34 mouse cellular contexts compared by ENCODE assay signal in genomic region chr11:99634653-99635134, GRCm38 (mm10). TPM values are rescaled to one million over a fixed set of nuclear protein-coding genes. Genes with fewer than 3 reads are reported as not detected.
DNase-seq lines count a peak whose midpoint lies in the region; ATAC-seq and TF ChIP-seq lines count a peak whose summit lies in the region.
"Had no signal": no experiment of that assay in that cellular context is flagged by ENCODE, and none has a peak within 500 bp of the region (broad histone marks: within the 10 kb centered on the region; RNA-seq: fewer than 3 reads in every experiment).

Gene Krtap4-2 (minus strand): TSS chr11:99635084.

- DNase-seq in forebrain, embryonic 10.5 days (ENCODE audit: extremely low spot score, low spot score): no peak
- no peak for DNase-seq in forebrain, postnatal 0 days
- DNase-seq in midbrain, embryonic 10.5 days (ENCODE audit: low spot score): no peak
- no peak for DNase-seq in ovary, adult 18-20 months (ENCODE audit: low spot score)
- DNase-seq in thymus, postnatal 4 days: no peak
- DNase-seq: adrenal gland, adult 8-10 months; adrenal gland, postnatal 25 days; cerebellum, adult 11-12 months; cerebellum, adult 8-10 months; cerebellum, postnatal 10 days; cerebellum, postnatal 36 days; embryo, embryonic 11 days; gastrocnemius, adult 2 months; gastrocnemius, postnatal 25 days; heart, adult 18-20 months; heart, postnatal 10 days; heart, postnatal 36 days had no signal

- no peaks in the 10 kb centered on the region for H3K36me3 ChIP-seq in forebrain, embryonic 10.5 days (replicated peaks)
- H3K36me3 ChIP-seq in forebrain, postnatal 0 days (ENCODE audit: insufficient read depth): no peaks in the 10 kb centered on the region
- no peaks in the 10 kb centered on the region for H3K36me3 ChIP-seq in midbrain, embryonic 13.5 days
- H3K36me3 ChIP-seq in midbrain, embryonic 10.5 days: no peaks in the 10 kb centered on the region
- no peaks in the 10 kb centered on the region for H3K36me3 ChIP-seq in limb, embryonic 15.5 days
- H3K36me3 ChIP-seq: heart, embryonic 12.5 days; heart, embryonic 15.5 days; hindbrain, embryonic 10.5 days; hindbrain, embryonic 13.5 days had no signal

- peaks cover 5% of the 10 kb centered on the region for H3K4me1 ChIP-seq in forebrain, embryonic 10.5 days
- H3K4me1 ChIP-seq in forebrain, postnatal 0 days (ENCODE audit: insufficient read depth): no peaks in the 10 kb centered on the region
- no peaks in the 10 kb centered on the region for H3K4me1 ChIP-seq in midbrain, embryonic 13.5 days (replicated peaks)
- H3K4me1 ChIP-seq in midbrain, embryonic 10.5 days: peaks cover 5% of the 10 kb centered on the region
- 0 out of 2 replicates have a peak, but pooled peaks cover 3% of the 10 kb centered on the region for H3K4me1 ChIP-seq in limb, embryonic 15.5 days
- H3K4me1 ChIP-seq: forebrain, embryonic 13.5 days; heart, embryonic 12.5 days; heart, embryonic 15.5 days; hindbrain, embryonic 13.5 days had no signal

- TF ChIP-seq CTCF in forebrain, postnatal 0 days (IDR thresholded peaks at IDR 0.05; ENCODE audit: low read depth): no peak

- H3K4me3 ChIP-seq in forebrain, embryonic 10.5 days: no peak within 1 kb of the TSS
- H3K4me3 ChIP-seq in forebrain, postnatal 0 days (ENCODE audit: low read depth, low read length): no peak within 1 kb of the TSS
- no peak within 1 kb of the TSS for H3K4me3 ChIP-seq in midbrain, embryonic 13.5 days (replicated peaks)
- H3K4me3 ChIP-seq in midbrain, embryonic 10.5 days: no peak within 1 kb of the TSS
- H3K4me3 ChIP-seq in limb, embryonic 15.5 days: no peak within 1 kb of the TSS
- H3K4me3 ChIP-seq: erythroblast, embryonic 14.5 days; forebrain, embryonic 13.5 days; gastrocnemius, adult 2 months; heart, embryonic 12.5 days; heart, embryonic 15.5 days; hindbrain, embryonic 10.5 days; hindbrain, embryonic 13.5 days had no signal

- no peak for ATAC-seq in forebrain, postnatal 0 days
- no peak for ATAC-seq in midbrain, embryonic 13.5 days
- ATAC-seq in limb, embryonic 15.5 days (ENCODE audit: insufficient number of reproducible peaks, low FRiP score, low TSS enrichment, low read depth): no peak
- ATAC-seq: activated CD4-positive, CD25-positive, alpha-beta regulatory T cell, adult 4 months; forebrain, embryonic 13.5 days; forebrain, embryonic 16.5 days; hindbrain, embryonic 16.5 days had no signal

- H3K27me3 ChIP-seq in forebrain, embryonic 10.5 days (ENCODE audit: poor library complexity, severe bottlenecking): no peaks in the 10 kb centered on the region
- H3K27me3 ChIP-seq in forebrain, postnatal 0 days (ENCODE audit: insufficient read depth, low read length): no peaks in the 10 kb centered on the region
- no peaks in the 10 kb centered on the region for H3K27me3 ChIP-seq in midbrain, embryonic 13.5 days
- no peaks in the 10 kb centered on the region for H3K27me3 ChIP-seq in midbrain, embryonic 10.5 days (ENCODE audit: low read depth, poor library complexity, severe bottlenecking)
- H3K27me3 ChIP-seq in limb, embryonic 15.5 days: peaks cover 5% of the 10 kb centered on the region; the same call in 1 of the 2 replicates
- H3K27me3 ChIP-seq: forebrain, embryonic 13.5 days; heart, embryonic 15.5 days; hindbrain, embryonic 13.5 days had no signal

- 40% methylated on average over 8 of the region's 8 CpGs for WGBS in forebrain, embryonic 10.5 days
- WGBS in forebrain, postnatal 0 days: 36% methylated on average over 5 of the region's 8 CpGs
- WGBS in midbrain, embryonic 13.5 days: 37% methylated on average over 8 of the region's 8 CpGs
- WGBS in midbrain, embryonic 10.5 days: 34% methylated on average over 8 of the region's 8 CpGs
- WGBS in limb, embryonic 15.5 days: 30% methylated on average over 8 of the region's 8 CpGs

- H3K27ac ChIP-seq in forebrain, embryonic 10.5 days: 0 out of 2 replicates have a peak within 1 kb of the TSS, but pooled peaks have one; percentile 15
- H3K27ac ChIP-seq in forebrain, postnatal 0 days (ENCODE audit: low read depth, low read length): no peak within 1 kb of the TSS
- H3K27ac ChIP-seq in midbrain, embryonic 13.5 days: no peak within 1 kb of the TSS
- no peak within 1 kb of the TSS for H3K27ac ChIP-seq in midbrain, embryonic 10.5 days (replicated peaks)
- H3K27ac ChIP-seq in limb, embryonic 15.5 days: peak within 1 kb of the TSS; percentile 22; the same call in 1 of the 2 replicates
- H3K27ac ChIP-seq: forebrain, embryonic 13.5 days; gastrocnemius, adult 2 months; heart, embryonic 15.5 days; hindbrain, embryonic 10.5 days; hindbrain, embryonic 13.5 days had no signal

- no peak within 1 kb of the TSS for H3K4me2 ChIP-seq in forebrain, postnatal 0 days (ENCODE audit: low read depth)
- H3K4me2 ChIP-seq in midbrain, embryonic 13.5 days (replicated peaks): no peak within 1 kb of the TSS
- no peak within 1 kb of the TSS for H3K4me2 ChIP-seq in limb, embryonic 15.5 days
- H3K4me2 ChIP-seq: forebrain, embryonic 13.5 days; heart, embryonic 12.5 days; heart, embryonic 15.5 days; hindbrain, embryonic 13.5 days had no signal

- H3K9me3 ChIP-seq in forebrain, embryonic 10.5 days: no peaks in the 10 kb centered on the region
- H3K9me3 ChIP-seq in forebrain, postnatal 0 days (ENCODE audit: low read length): no peaks in the 10 kb centered on the region
- H3K9me3 ChIP-seq in midbrain, embryonic 13.5 days: no peaks in the 10 kb centered on the region
- no peaks in the 10 kb centered on the region for H3K9me3 ChIP-seq in midbrain, embryonic 10.5 days (replicated peaks)
- H3K9me3 ChIP-seq in limb, embryonic 15.5 days: no peaks in the 10 kb centered on the region
- H3K9me3 ChIP-seq: forebrain, embryonic 13.5 days; heart, embryonic 12.5 days; heart, embryonic 15.5 days; hindbrain, embryonic 10.5 days; hindbrain, embryonic 13.5 days had no signal

- H3K9ac ChIP-seq in forebrain, postnatal 0 days: no peak within 1 kb of the TSS
- H3K9ac ChIP-seq in midbrain, embryonic 13.5 days (replicated peaks): 0 out of 2 replicates have a peak within 1 kb of the TSS, but pooled peaks have one; percentile 3
- no peak within 1 kb of the TSS for H3K9ac ChIP-seq in limb, embryonic 15.5 days
- H3K9ac ChIP-seq: forebrain, embryonic 13.5 days; heart, embryonic 12.5 days; heart, embryonic 15.5 days; hindbrain, embryonic 13.5 days had no signal

RNA-seq across cellular contexts. Expression of gene Krtap4-2, which starts in this region (rescaled TPM):
- polyA plus RNA-seq in forebrain, embryonic 10.5 days (2016; fragmentation: Nextera tagmentation; extraction: Ambion mirVana): not detected in 2 replicates
- total RNA-seq in forebrain, postnatal 0 days (2014; rRNA removed): not detected in 2 replicates
- not detected in 2 replicates for polyA plus RNA-seq in forebrain, postnatal 0 days (2015; fragmentation: Nextera tagmentation; extraction: Ambion mirVana)
- polyA plus RNA-seq in midbrain, embryonic 13.5 days (2015; fragmentation: Nextera tagmentation; extraction: Ambion mirVana): not detected in 2 replicates
- polyA plus RNA-seq in midbrain, embryonic 10.5 days (2016; fragmentation: Nextera tagmentation; extraction: Ambion mirVana): not detected in 2 replicates
- polyA plus RNA-seq in limb, embryonic 15.5 days (2015; fragmentation: Nextera tagmentation; extraction: Ambion mirVana): not detected in 2 replicates
- total RNA-seq: adrenal gland, adult 8-10 months; adrenal gland, postnatal 25 days; ES-E14; gastrocnemius, adult 2 months; gastrocnemius, postnatal 25 days; heart, adult 18-20 months; heart, postnatal 10 days; heart, postnatal 36 days had no signal
- polyA plus RNA-seq: activated CD4-positive, CD25-positive, alpha-beta regulatory T cell, adult 4 months; brain, embryonic 14.5 days; cortical plate, adult 2 months; embryonic facial prominence, embryonic 11.5 days; erythroblast, embryonic 14.5 days; forebrain, embryonic 13.5 days; forebrain, embryonic 16.5 days; frontal cortex, adult 2 months; gonadal fat pad, adult 2 months; heart, embryonic 12.5 days; heart, embryonic 15.5 days; hindbrain, embryonic 10.5 days; hindbrain, embryonic 13.5 days; hindbrain, embryonic 16.5 days had no signal

Comparison
In these comparisons a context has a peak if more than half of its experiments do, and no peak if none do; other contexts are left out.
1. H3K27ac ChIP-seq: peak in forebrain, embryonic 10.5 days (single experiment) and limb, embryonic 15.5 days (single experiment); none in forebrain, postnatal 0 days (single experiment), midbrain, embryonic 13.5 days (single experiment) and midbrain, embryonic 10.5 days (single experiment).